Mouse (Mus musculus) liver, embryonic 14.5 days (tissue): Measurements from ENCODE around the gene Cldn2.

Source experiments
- CTCF ChIP-seq: IDR thresholded peaks from 2 replicates; pipeline ENCODE4 v1.5.1; 2016; ENCODE audit warnings: antibody characterized with exemption, low read depth, control low read depth
- EP300 ChIP-seq: IDR thresholded peaks from 2 replicates; pipeline ENCODE4 v1.6.1; 2016; ENCODE audit warnings: antibody characterized with exemption, low read depth

DNA sequence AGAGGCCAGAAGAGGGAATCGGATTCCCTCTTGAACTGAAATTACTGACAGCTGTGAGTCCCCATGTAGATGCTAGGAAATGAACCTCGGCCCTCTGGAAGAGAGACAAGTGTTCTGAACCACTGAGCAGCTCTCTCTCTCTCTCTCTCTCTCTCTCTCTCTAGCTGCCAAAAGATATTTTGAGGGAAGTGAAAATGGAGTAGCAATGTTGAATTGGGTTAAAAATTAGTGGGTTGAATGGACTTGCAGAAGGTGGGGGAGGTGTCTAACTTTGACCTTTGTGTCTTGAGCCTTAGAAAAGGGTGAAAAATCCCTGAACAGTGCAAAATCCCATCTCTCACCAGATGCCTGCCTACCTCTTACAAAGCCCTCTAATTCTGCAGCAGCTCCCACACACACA is 6.8 kb downstream of the Cldn2 start:
- TF ChIP-seq EP300 = no peak
- no peak for TF ChIP-seq CTCF
